Mouse (Mus musculus): ENCODE measurements around the gene Ripor2.

GRCm38 (mm10) chr13:24626698-24627436 is 44.9 kb downstream of the Ripor2 start:
- TF ChIP-seq CTCF (IDR thresholded peaks at IDR 0.05; ENCODE audit: extremely low read depth, insufficient read depth, insufficient read length, insufficient replicate concordance), result no peak
- TF ChIP-seq POLR2A (IDR thresholded peaks at IDR 0.05; ENCODE audit: low read depth, low read length), result no peak

Data from spleen, adult 2 months (tissue).